Mouse (Mus musculus): ENCODE measurements around the gene Hebp2. TPM values are rescaled to one million over a fixed set of nuclear protein-coding genes. Genes with fewer than 3 reads are reported as not detected.
"Not testable (repeated sequence)": the region's sequence is repeated elsewhere in the genome, so short reads cannot be mapped to it uniquely, and the experiment has no call there.

The Hebp2 gene
- total RNA-seq (2022), result 1 to 10 TPM; 3.0 to 4.3 (median 4.1) TPM

- peak in 1 of 2 experiments; percentile 42 for DNase-seq (ENCODE audit: low spot score in 2 of 2)
Measured at GRCm38 (mm10) chr10:18545813-18546235, at the start of gene Hebp2. TSS of gene Hebp2 (minus strand) at chr10:18546076.

DNA sequence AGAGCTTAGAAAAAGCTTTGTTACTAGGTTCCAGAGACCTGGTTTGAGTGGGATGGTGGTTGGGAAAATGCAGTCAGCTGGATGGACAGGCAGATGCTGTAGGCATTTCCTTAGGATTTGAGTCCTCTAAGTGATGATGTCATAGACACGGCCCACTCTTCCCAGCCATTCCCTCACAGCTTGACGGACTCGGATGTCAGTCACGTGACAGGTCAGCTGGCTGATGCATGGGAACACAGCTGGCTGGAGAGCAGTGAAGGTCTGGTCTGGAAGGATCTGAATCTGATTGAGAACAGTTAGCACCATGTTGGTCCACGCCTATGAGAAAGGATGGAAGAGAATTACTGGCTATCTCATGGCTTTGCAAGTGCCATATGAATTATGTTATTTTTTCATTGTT is 43.6 kb upstream of the Hebp2 start:
- DNase-seq (ENCODE audit: low spot score in 2 of 2), result no peak

DNA sequence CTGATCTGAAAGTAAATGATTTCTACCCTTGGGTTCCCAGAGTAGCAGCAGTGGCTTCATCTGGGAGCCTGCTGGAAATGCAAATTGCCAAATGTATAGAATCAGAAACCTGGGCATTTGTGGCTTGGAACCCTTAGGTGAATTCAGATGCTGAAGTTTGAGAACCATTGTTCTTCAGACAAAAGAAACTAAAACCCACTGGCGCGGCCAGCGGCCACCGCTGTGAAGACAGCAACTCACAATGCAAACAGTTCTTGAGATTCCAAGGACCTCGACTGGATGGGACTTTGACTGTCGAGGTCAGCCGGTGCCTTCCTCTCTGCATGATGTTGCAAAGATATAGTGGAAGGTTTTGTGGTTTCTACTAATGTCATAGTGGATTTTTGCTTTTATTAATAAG is 38.3 kb upstream of the Hebp2 start:
- no peak for DNase-seq (ENCODE audit: low spot score in 2 of 2)

GRCm38 (mm10) chr10:18572581-18572980 is 26.7 kb upstream of the Hebp2 start:
- no peak for DNase-seq (ENCODE audit: low spot score in 2 of 2)

GRCm38 (mm10) chr10:18562940-18563339 is 17.1 kb upstream of the Hebp2 start:
- DNase-seq (ENCODE audit: low spot score in 2 of 2), result peak; percentile 19 to 67

GRCm38 (mm10) chr10:18561445-18561844 is 15.6 kb upstream of the Hebp2 start:
- no peak for DNase-seq (ENCODE audit: low spot score in 2 of 2)

- not testable (repeated sequence) for DNase-seq (ENCODE audit: low spot score in 2 of 2)
Measured at GRCm38 (mm10) chr10:18559076-18559475, 13.2 kb upstream of the Hebp2 start.

- peak in 1 of 2 experiments; percentile 34 for DNase-seq (ENCODE audit: low spot score in 2 of 2)
Measured at GRCm38 (mm10) chr10:18549321-18550216, 3.7 kb upstream of the Hebp2 start.

- DNase-seq (ENCODE audit: low spot score in 2 of 2), result no peak
Measured at GRCm38 (mm10) chr10:18547381-18547780, 1.5 kb upstream of the Hebp2 start.

GRCm38 (mm10) chr10:18545309-18545708 is 567 bp downstream of the Hebp2 start:
- no peak for DNase-seq (ENCODE audit: low spot score in 2 of 2)

- DNase-seq (ENCODE audit: low spot score in 2 of 2), result no peak
Measured at GRCm38 (mm10) chr10:18536889-18537288, 9.0 kb downstream of the Hebp2 start.

- DNase-seq (ENCODE audit: low spot score in 2 of 2), result no peak
Measured at GRCm38 (mm10) chr10:18532293-18532692, 13.6 kb downstream of the Hebp2 start.

- DNase-seq (ENCODE audit: low spot score in 2 of 2), result no peak
Measured at GRCm38 (mm10) chr10:18530161-18530560, 15.7 kb downstream of the Hebp2 start.

DNA sequence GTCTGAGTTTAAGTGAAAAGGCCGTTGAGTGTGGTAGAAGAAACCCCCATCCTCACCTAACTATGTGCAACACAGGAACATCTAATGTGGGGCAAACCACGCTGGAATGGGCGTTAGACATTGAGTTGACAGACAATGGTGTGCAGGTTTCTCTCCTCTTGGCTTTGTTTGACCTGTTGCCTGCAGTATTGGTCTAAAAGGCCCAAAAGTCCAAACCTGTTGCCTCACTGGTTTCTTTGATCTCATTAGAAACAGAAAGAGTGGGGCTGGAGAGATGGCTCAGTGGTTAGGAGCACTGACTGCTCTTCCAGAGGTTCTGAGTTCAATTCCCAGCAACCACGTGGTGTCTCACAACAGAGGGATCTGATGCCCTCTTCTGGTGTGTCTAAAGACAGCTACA is 16.7 kb downstream of the Hebp2 start:
- no peak for DNase-seq (ENCODE audit: low spot score in 2 of 2)

DNA sequence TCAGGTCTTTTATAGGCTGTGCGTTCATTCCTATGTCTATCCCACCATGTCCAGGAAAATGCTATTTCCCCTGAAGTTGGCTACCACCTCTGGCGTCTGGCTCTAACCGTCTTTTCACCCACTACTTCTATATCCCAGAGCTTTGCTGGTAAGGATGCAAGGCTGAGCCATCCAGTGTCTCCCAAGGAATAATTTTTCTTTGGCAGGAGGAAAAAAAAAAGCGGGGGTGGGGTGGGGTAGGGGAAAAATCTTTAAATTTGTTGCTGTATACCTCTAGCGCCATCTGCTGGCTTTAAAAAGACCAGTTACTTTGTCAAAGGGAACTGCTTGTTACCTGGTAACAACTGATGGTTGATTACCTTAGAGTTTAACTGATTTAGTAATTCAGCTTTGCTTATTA is 17.4 kb downstream of the Hebp2 start:
- no peak for DNase-seq (ENCODE audit: low spot score in 2 of 2)

DNA sequence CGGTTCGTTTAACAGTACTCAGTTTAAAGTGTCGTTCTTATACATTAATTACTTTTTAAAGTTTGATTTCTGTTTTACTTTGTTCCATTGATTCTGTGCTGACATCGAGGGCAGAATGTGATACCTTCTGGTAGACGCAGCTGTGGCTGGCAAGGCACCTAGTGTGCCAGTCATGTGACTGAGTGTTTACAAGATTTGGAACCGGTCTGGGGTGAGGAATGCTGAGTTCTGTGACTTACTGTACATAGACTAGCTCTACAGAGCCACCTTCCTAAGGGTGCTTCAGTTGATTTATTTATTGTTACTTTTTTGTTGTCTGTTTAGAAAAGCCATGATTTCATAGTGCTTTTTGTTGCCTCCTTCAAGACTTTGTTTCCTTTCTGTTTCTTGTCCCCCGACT is 18.1 kb downstream of the Hebp2 start:
- no peak for DNase-seq (ENCODE audit: low spot score in 2 of 2)

- peak in 1 of 2 experiments; percentile 43 for DNase-seq (ENCODE audit: low spot score in 2 of 2)
Measured at GRCm38 (mm10) chr10:18526851-18527675, 18.8 kb downstream of the Hebp2 start.

GRCm38 (mm10) chr10:18526184-18526850 is 19.6 kb downstream of the Hebp2 start:
- DNase-seq (ENCODE audit: low spot score in 2 of 2), result peak in 1 of 2 experiments; percentile 56

DNA sequence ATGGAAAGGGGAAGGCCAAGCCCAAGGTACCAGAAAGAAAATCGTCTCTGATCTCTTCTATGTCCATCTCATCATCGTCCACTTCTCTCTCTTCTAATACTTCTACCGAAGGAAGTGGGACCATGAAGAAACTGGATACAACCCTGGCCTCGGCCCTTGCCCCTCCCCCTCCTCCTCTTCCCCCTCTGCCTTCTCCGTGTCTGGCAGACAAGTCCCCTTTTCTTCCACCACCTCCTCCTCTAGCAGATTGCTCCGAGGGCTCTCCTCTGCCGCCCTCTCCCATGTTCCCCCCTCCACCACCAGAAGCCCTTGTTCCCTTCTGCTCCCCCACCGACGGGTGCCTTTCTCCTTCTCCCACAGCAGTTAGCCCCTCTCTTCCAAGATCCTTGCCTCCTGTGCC is 20.1 kb downstream of the Hebp2 start:
- DNase-seq (ENCODE audit: low spot score in 2 of 2), result no peak

DNA sequence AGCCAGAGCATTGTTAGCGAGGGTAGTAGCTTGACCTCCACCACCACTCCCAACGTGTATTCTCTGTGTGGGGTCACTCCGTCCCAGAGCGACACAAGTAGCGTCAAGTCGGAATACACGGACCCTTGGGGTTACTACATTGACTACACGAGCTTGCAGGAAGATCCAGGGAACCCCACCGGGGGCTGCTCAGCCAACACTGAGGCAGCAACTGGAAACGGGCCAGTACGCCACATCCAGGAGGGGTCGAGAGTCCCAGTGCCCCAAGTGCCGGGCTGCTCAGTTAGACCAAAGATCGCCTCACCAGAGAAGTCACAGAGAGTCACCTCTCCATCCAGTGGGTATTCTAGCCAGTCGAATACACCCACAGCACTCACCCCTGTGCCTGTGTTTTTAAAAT is 20.6 kb downstream of the Hebp2 start:
- peak in 1 of 2 experiments; percentile 13 for DNase-seq (ENCODE audit: low spot score in 2 of 2)

DNA sequence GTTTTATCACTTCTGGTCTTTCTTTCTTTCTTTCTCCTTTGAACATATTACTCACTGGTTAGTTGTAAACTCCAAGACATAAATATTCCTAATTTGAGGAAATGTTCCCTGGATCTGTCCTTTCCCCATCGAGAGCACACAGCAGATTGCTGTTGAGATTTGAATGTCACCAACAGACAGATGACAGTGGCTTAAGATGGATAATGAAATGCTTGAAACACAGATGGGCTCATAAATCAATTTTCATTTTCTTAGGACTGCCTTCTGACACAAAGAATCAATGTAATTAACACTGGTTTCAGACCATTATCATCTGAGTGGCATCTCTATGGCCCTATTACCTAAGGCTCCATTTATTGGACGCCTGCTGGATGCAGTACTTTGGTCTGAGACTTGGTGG is 23.3 kb downstream of the Hebp2 start:
- no peak for DNase-seq (ENCODE audit: low spot score in 2 of 2)

GRCm38 (mm10) chr10:18511496-18511895 is 34.4 kb downstream of the Hebp2 start:
- DNase-seq (ENCODE audit: low spot score in 2 of 2), result no peak
